Mouse (Mus musculus) natural killer cell, adult 2 months (primary cell): ENCODE results near the gene Olfr373.

ENCODE experiments used
- DNase-seq, 2 experiments: peaks; one replicate each; pipeline ENCODE4 v3.0.0; 2022; ENCODE audit warnings: low spot score in 2 of 2

Olfr373 gene

DNA sequence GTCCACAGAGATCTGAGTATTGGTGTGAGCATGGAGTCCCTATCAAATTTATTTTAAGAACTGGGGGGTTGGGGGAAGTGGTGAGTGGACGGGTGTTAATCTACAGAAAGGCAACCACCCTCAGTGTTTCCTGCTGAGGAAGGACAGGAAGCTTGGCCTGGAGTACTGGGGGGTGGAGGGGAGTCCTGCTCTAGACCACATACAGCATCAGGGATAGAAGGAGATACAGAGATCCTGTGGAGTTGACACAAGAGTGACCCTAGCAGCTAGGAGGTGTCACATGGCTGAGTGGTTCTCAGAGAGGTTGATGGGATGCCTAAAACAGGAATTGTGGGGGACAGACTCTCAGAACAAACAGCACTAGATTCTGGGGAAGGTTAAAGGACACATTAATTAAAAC, 50.5 kb downstream of the Olfr373 start:
- peak in 1 of 2 experiments; percentile 33 for DNase-seq

DNA sequence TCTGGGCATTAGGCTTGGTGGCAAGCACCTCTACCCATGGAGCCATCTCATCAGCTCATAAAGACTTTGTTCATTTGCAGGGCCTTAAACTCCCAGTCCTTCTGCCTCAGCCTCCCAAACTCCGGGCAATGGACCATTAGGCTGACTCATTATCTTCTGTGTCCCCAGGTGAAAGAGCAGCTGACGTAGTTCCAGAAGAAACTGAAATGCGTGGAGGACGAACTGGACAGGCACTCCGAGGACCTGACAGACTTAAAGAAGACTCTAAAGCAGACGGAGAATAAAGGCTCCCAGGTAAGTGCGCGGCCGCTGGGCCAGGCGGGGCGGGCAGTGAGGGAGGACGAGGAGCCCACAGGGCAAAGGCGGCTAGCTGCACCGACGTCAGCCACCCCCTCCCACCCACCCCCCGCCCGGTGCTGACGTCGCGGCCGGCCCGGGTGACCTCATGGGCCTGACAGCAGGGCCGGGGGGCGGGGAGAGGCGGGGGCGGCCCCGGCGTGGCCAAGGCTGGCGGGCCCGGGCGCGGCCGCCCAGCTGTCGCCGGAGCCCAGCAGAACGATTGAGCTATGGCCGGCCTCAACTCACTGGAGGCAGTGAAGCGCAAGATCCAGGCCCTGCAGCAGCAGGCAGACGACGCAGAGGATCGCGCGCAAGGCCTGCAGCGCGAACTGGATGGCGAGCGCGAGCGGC, 51.9 kb downstream of the Olfr373 start, which contains the start of gene Tpm4:
Gene Tpm4, plus strand, starts transcription at position 220 of the 690 bp plus-strand sequence.
- DNase-seq: peak; percentile 77 to 79

DNA sequence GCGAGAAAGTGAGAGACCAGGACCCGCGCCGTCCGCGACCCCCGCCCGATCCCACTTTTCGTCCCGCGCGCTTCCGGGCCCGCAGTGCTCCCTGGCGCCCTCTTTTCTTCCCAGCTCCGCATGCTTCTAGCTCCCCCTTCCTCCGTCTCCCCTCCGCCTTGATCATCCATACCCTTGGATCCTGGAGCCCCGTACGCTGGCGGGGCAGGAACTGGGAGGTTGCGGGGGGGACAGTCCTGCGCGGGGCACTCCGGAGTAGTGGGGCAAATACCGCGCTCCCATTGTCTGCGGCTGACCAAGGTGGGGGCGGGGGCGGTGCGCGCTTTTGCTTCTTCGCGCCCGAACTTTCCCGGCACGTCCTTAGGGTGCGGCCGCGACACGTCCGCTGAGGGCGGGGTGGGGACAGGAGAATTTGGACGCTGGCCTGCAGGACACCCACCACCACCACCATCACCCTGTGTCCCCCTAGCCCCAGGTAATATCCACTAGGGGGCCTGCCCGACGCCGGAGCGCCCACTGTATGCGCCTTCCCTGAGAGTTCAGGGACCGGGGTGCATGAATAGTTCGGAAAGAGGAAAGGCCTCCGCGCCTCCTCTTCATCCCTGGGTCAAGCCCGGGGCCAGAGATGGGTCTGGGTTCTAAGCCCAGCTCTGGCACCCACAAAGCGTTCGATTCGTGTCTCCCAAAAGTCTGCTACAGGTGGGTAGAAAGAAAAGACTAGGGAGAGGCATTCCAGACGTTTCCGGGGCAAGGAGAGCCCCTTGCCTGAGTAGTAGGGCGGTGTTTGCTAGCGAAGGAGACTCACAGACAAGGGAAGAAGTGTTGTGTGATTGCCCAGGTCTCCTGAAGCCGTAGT, 52.7 kb downstream of the Olfr373 start:
- peak; percentile 35 to 47 for DNase-seq

DNA sequence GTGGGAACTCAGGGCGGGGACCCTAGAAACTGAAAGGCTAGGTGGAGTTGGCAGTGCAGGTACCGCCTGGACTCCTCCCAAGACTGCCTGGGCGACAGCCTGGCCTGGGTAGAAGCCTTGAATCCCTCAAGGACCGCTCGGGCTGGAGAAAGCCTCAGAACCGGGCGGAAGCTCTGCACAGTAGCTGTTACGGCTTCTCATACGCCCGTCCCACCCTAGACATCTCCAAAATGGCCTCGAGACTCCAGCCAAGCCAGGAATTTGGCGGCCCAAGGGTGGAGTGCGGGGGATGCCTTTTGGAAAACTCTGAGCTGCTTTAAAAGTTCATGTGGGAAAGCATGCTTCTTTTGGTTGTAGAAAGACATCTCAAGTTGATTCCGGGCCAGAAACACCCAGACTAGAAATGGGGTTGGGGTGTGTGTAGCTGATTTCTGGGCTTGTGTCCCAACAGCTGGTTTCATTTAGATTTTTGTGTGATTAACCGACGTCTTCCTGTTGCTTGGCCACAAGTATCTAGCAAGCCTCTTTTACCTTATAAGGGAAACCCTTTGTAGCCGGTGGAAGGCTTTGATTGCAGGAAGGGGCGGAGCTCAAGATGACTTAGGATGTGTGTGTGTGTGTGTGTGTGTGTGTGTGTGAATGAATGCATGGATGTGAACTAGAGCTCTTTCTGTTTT, 53.5 kb downstream of the Olfr373 start:
- peak; percentile 82 to 84 for DNase-seq

DNA sequence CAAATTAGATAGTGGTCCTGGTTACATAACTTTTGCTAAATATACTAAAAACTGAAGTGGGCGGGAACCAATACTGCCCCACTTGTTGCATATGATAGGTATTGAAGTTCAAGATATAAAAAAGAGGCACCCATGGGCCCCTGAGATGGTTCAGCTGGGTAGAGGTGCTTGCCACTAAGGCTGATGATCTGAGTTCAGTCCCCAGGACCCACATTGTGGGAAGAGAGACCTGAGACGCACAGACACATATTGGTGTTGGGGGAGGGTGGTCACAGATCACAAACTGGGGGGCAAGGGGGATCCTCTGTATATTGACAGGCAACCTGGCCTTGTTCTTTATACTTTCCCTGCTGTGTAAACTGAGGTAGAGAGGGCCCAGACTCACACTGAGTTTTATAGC, 54.5 kb downstream of the Olfr373 start:
- DNase-seq: no peak

DNA sequence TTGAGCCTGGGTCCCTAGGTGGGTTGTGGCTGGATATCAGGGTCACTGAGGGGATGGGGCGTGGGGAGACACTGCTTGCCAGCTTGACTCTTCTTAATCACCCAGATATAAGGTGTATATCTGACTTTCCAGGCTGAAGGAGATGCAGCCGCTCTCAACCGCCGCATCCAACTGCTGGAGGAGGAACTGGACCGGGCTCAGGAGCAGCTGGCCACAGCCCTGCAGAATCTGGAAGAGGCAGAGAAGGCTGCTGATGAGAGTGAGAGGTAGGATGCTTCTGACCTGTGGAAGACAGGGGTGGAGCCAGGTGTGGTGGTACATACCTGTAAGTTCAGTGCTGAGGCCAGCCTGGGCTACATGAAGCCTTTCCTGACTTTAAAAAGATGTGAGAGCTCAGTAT, 55.5 kb downstream of the Olfr373 start:
- no peak for DNase-seq

DNA sequence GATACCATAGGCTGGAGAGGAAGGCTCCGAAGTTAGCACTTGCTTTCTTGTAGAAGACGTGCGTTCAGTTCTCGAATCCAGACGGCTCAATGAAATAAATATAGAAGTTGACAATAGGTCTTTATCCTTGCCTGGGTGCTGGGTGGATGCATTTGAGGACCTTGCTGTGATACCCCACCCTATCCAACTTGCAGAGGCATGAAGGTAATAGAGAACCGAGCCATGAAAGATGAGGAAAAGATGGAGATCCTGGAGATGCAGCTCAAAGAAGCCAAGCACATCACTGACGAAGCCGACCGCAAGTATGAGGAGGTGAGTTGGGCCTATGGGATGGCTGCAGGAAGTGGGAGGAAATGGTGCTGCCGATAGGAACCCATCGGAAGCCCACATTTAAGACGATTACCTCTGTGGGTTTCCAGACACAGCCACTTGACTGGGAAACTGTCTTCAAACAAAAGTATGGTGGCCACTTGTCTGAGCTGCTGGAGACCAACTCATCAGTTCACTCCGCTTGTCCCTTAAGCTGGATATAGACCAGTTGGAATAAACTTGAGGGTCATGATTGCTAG, 60.4 kb downstream of the Olfr373 start:
- no peak for DNase-seq

DNA sequence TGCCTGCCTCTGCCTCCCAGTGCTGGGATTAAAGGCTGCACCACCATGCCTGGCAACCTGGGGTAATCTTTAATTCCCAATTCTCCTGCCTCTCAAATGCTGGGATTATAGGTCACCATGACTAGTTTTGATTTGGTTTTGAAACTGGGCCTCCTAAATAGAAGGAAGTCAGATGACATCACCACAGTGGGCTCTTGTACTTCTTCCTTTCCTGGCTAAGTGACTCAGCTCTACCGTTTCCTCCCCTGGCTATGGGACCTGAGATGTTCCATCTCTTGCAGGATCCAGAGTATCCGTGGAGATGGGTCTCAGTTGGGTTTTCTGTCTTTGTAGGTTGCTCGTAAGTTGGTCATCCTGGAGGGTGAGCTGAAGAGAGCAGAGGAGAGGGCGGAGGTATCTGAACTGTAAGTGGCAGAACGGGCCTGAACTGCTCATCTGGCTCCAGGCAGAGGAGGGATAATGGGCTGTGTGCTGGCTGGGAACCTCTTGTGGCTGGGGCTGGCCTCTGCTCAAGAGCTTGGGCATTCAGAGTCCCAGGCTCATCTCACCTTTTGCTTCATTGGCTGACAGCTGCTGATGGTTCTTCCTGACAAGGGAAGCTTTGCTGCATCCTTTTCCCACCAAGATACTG, 61.5 kb downstream of the Olfr373 start:
- DNase-seq: no peak

DNA sequence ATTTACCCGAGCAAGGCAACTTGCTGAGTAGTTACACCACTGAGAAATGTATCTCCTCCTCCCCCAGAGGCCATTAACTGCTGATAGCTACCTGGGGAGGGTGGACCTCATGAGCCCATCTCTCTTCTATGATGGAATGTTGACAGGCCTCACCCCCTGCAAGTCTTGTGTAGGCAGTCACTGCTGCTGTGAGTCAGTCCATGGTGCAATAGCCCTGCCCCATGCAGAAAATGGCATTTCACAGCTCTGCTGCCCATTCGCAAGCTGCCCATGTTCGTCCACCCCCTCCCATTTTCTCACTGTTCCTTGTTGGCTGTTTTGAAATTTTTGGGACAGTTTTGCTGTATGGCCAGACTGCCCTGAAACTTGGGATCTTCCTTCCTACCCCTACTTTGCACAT, 62.5 kb downstream of the Olfr373 start:
- no peak for DNase-seq

DNA sequence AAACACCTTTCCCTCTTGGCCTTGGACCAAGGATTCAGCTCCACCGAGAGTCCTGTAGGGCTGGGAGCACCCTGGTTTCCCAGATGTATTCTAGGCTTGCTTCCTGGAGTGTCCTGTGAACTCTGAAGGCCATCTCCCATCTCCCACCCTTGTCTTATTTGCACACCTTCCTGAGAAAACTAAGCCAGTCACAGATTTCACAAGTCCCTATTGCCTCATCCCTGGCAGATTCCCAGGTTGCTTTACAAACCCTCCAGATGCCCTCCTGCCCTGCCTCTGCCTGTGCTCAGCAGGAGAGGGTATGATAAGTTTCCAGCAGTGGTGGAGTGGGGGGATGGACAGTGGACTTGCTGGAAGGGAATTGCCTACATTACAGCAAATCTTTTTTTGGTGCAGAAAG, 63.1 kb downstream of the Olfr373 start:
- DNase-seq: no peak

DNA sequence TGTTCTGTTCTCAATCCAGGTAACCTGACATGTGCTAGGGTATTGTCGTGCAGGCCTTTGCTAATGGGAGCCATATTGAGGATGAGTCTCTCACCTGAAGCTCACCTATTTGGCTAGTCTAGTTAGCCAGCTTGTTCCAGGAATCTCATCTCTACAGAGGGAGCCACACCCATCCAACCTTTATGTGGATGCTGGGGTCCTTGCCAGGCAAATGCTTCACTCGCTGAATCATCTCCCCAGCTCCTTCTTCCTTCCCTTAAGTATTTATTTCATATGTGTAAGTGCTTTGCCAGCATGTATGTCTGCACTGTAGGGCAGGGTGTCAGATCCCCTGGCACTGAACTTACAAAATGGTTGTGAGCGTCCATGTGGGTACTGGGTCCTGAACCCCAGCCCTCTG, 63.6 kb downstream of the Olfr373 start:
- no peak for DNase-seq

DNA sequence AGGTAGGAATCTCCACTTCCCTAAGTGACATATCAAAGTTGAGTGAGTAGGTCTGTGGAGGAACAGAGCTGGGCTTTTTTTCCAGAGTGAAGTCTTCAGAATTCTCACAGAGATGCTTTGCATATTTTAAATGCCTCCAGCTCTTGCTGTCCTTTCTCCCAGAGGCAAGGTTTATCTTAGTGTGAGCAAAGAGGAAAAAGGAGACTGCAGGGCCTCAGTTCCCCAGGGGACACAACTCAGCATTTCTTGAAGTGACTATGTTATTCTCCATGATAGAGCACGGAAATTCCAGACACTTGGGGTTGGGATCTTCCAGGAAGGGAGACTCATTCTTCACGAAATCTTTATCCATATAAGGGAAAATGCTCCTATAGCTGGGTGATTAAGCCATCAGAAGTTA, 64.3 kb downstream of the Olfr373 start:
- DNase-seq: no peak

DNA sequence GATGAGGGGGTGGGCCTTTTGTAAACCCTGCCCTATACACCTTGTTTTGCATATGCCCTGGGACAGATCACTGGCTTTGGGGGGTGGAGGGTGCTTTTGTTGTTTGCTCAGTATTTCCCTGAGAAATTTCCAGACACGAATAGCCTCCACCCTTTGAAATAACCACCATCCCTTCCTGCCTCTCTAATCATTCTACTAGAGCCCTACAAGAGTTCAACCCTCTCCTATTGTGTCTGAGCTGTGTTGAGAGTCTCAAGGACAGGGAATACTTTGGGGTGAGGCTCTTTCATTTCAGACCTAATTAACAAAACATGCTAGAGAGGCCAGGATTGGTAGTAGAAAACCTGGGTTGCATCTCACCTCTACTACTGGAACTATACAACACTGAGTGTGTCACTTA, 66.1 kb downstream of the Olfr373 start:
- DNase-seq: no peak

DNA sequence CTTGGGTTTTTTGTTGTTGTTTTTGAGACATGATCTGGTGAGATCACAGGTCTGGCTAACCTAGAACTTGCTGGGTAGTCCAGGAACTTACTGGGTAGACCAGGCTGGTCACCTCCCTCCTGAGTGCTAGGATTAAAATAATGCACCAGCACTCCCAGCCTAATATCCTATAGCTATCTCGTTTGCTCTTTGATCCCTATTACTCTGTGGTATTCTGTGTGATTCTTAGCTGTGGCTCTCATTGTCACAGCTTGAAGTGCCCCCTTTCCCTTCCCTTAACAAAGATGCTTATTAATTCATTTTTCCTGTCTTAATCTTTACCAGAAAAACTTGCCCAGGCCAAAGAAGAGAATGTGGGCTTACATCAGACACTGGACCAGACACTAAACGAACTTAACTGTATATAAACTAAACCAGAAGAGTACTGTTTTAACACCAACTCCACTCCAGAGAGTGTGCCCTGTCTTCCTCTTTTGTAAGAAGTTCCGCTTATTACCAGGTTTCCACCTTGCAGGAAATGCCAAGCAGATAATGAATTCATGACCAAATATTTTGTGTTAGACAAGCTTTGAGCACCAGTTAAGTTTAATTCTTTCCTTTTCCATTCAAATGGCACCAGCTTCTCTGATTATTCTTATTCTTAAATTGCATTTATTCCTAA, 68.6 kb downstream of the Olfr373 start:
- no peak for DNase-seq
